ENCODE assay signal across 9 mouse cellular contexts in the genomic region with DNA sequence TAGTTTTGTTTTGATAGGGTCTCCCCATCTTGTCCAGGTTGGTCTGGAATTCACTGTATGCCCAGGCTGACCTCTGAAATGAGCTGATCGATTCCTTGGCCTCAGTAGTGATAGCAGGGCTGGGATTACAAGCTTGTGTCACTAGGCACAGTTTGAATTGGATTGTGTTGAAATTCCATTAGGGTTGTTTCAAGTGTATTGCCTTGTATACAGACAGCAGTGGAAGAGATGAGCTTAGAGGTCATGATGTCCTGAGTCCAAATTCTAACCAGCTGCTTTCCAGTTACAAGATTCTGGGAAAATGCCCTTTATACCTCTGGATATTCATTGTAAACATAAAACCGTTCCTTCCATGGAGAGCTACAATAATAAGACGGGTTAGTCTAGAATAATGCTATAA. TPM values are rescaled to one million over a fixed set of nuclear protein-coding genes. Genes with fewer than 3 reads are reported as not detected.
DNase-seq lines count a peak whose midpoint lies in the region; ATAC-seq and TF ChIP-seq lines count a peak whose summit lies in the region.
"Had no signal": no experiment of that assay in that cellular context is flagged by ENCODE, and none has a peak within 500 bp of the region (broad histone marks: within the 10 kb centered on the region; RNA-seq: fewer than 3 reads in every experiment).

No protein-coding gene starts in this region.

- H3K4me3 ChIP-seq in kidney, embryonic 15.5 days (replicated peaks) = peak overlapping the region; percentile 67
- peak overlapping the region; percentile 76 for H3K4me3 ChIP-seq in embryonic facial prominence, embryonic 11.5 days (ENCODE audit: low read depth, low read length)
- H3K4me3 ChIP-seq in hindbrain, postnatal 0 days (ENCODE audit: low read length) = peak overlapping the region; percentile 66
- H3K4me3 ChIP-seq in midbrain, embryonic 15.5 days = peak overlapping the region; percentile 78
- H3K4me3 ChIP-seq in thymus, adult 2 months (ENCODE audit: control insufficient read depth, insufficient read depth, low read length) = no peak overlapping the region

- peaks cover 7% of the 10 kb centered on the region for H3K36me3 ChIP-seq in kidney, embryonic 15.5 days
- H3K36me3 ChIP-seq in embryonic facial prominence, embryonic 11.5 days (replicated peaks; ENCODE audit: control insufficient read depth, insufficient read depth, low read depth, low read length) = no peaks in the 10 kb centered on the region
- H3K36me3 ChIP-seq in hindbrain, postnatal 0 days (ENCODE audit: insufficient read depth, low read length) = peaks cover 1% of the 10 kb centered on the region; the same call in 1 of the 2 replicates
- H3K36me3 ChIP-seq in midbrain, embryonic 15.5 days (replicated peaks) = peaks cover 1% of the 10 kb centered on the region; the same call in 1 of the 2 replicates
- H3K36me3 ChIP-seq in thymus, adult 2 months (ENCODE audit: control insufficient read depth, insufficient read depth, low read length) = no peaks in the 10 kb centered on the region

- H3K9ac ChIP-seq in kidney, embryonic 15.5 days = peak overlapping the region; percentile 67
- H3K9ac ChIP-seq in embryonic facial prominence, embryonic 11.5 days (replicated peaks; ENCODE audit: low read length) = peak overlapping the region; percentile 86
- H3K9ac ChIP-seq in hindbrain, postnatal 0 days (replicated peaks; ENCODE audit: low read length) = peak overlapping the region; percentile 61
- peak overlapping the region; percentile 90 for H3K9ac ChIP-seq in midbrain, embryonic 15.5 days

- H3K4me1 ChIP-seq in kidney, embryonic 15.5 days = peaks cover 34% of the 10 kb centered on the region
- no peaks in the 10 kb centered on the region; the same call in none of the 2 replicates for H3K4me1 ChIP-seq in embryonic facial prominence, embryonic 11.5 days (ENCODE audit: control insufficient read depth, insufficient read depth, low read length)
- H3K4me1 ChIP-seq in hindbrain, postnatal 0 days (ENCODE audit: insufficient read depth, low read length) = 0 out of 2 replicates have a peak, but pooled peaks cover 8% of the 10 kb centered on the region
- H3K4me1 ChIP-seq in midbrain, embryonic 15.5 days = peaks cover 24% of the 10 kb centered on the region
- peaks cover 14% of the 10 kb centered on the region for H3K4me1 ChIP-seq in thymus, adult 2 months (replicated peaks; ENCODE audit: control insufficient read depth, insufficient read depth, low read length)

- no peak for ATAC-seq in kidney, embryonic 15.5 days (replicated peaks; ENCODE audit: low FRiP score)
- no peak for ATAC-seq in embryonic facial prominence, embryonic 11.5 days (replicated peaks; ENCODE audit: insufficient number of reproducible peaks, low FRiP score, low TSS enrichment, low read depth)
- no peak for ATAC-seq in hindbrain, postnatal 0 days
- ATAC-seq in midbrain, embryonic 15.5 days (replicated peaks) = no peak

- WGBS in kidney, embryonic 15.5 days = 24% methylated on average over 3 of the region's 3 CpGs
- WGBS in embryonic facial prominence, embryonic 11.5 days = 28% methylated on average over 3 of the region's 3 CpGs
- WGBS in hindbrain, postnatal 0 days = 17% methylated on average over 3 of the region's 3 CpGs
- 25% methylated on average over 3 of the region's 3 CpGs for WGBS in midbrain, embryonic 15.5 days
- WGBS in thymus, adult 2 months = 33% methylated on average over 3 of the region's 3 CpGs

- DNase-seq in kidney, adult 18-20 months = no peak
- no peak for DNase-seq in embryonic facial prominence, embryonic 11.5 days (ENCODE audit: low spot score)
- DNase-seq in hindbrain, postnatal 0 days (ENCODE audit: low spot score) = no peak
- DNase-seq in layer of hippocampus, postnatal 36 days = no peak
- DNase-seq in spleen, adult 18-20 months = no peak
- DNase-seq in thymus, adult 2 months = no peak

- no peaks in the 10 kb centered on the region for H3K9me3 ChIP-seq in kidney, embryonic 15.5 days (replicated peaks)
- no peaks in the 10 kb centered on the region for H3K9me3 ChIP-seq in embryonic facial prominence, embryonic 11.5 days (replicated peaks; ENCODE audit: control insufficient read depth, low read length)
- H3K9me3 ChIP-seq in hindbrain, postnatal 0 days (ENCODE audit: low read length) = no peaks in the 10 kb centered on the region
- H3K9me3 ChIP-seq in midbrain, embryonic 15.5 days = no peaks in the 10 kb centered on the region

- H3K27me3 ChIP-seq in kidney, embryonic 15.5 days = no peaks in the 10 kb centered on the region
- no peaks in the 10 kb centered on the region for H3K27me3 ChIP-seq in embryonic facial prominence, embryonic 11.5 days (ENCODE audit: control insufficient read depth, insufficient read depth, low read length)
- H3K27me3 ChIP-seq in hindbrain, postnatal 0 days (ENCODE audit: insufficient read depth, low read length) = no peaks in the 10 kb centered on the region
- no peaks in the 10 kb centered on the region for H3K27me3 ChIP-seq in midbrain, embryonic 15.5 days (replicated peaks)
- H3K27me3 ChIP-seq in thymus, adult 2 months (ENCODE audit: control insufficient read depth, insufficient read depth, low read length) = no peaks in the 10 kb centered on the region

- peak overlapping the region; percentile 72 for H3K4me2 ChIP-seq in kidney, embryonic 15.5 days
- H3K4me2 ChIP-seq in embryonic facial prominence, embryonic 11.5 days (ENCODE audit: low read depth, low read length) = peak overlapping the region; percentile 58
- H3K4me2 ChIP-seq in hindbrain, postnatal 0 days (ENCODE audit: low read depth, low read length) = peak overlapping the region; percentile 65
- peak overlapping the region; percentile 85 for H3K4me2 ChIP-seq in midbrain, embryonic 15.5 days

- TF ChIP-seq CTCF in hindbrain, postnatal 0 days (IDR thresholded peaks at IDR 0.05; ENCODE audit: low read depth) = no peak
- no peak for TF ChIP-seq CTCF in thymus, adult 2 months (IDR thresholded peaks at IDR 0.05; ENCODE audit: borderline replicate concordance, control insufficient read depth, extremely low read depth, insufficient read depth, low read length, poor library complexity)

- TF ChIP-seq POLR2A in thymus, adult 2 months (IDR thresholded peaks at IDR 0.05; ENCODE audit: control insufficient read depth, extremely low read depth, insufficient read depth, low read length, poor library complexity) = no peak

- peak overlapping the region; percentile 86 for H3K27ac ChIP-seq in kidney, embryonic 15.5 days
- peak overlapping the region; percentile 70; the same call in 1 of the 2 replicates for H3K27ac ChIP-seq in embryonic facial prominence, embryonic 11.5 days (replicated peaks; ENCODE audit: low read depth, low read length)
- peak overlapping the region; percentile 78 for H3K27ac ChIP-seq in hindbrain, postnatal 0 days
- H3K27ac ChIP-seq in midbrain, embryonic 15.5 days = peak overlapping the region; percentile 89
- H3K27ac ChIP-seq in thymus, adult 2 months (ENCODE audit: control insufficient read depth, insufficient read depth, low read length) = no peak overlapping the region

RNA-seq across cellular contexts. Expression of a gene that starts 0.9 kb away (rescaled TPM):
- 75.5 and 80.4 TPM in 2 replicates for polyA plus RNA-seq in kidney, embryonic 15.5 days (2015; fragmentation: Nextera tagmentation; extraction: Ambion mirVana)
- 97.6 and 100.0 TPM in 2 replicates for polyA plus RNA-seq in embryonic facial prominence, embryonic 11.5 days (2014; fragmentation: Nextera tagmentation; extraction: Ambion mirVana)
- total RNA-seq in hindbrain, postnatal 0 days (2014; rRNA removed) = 62.3 and 68.0 TPM in 2 replicates
- 29.6 and 31.1 TPM in 2 replicates for polyA plus RNA-seq in hindbrain, postnatal 0 days (2015; fragmentation: Nextera tagmentation; extraction: Ambion mirVana)
- polyA plus RNA-seq in midbrain, embryonic 15.5 days (2015; fragmentation: Nextera tagmentation; extraction: Ambion mirVana) = 34.5 and 38.8 TPM in 2 replicates
- total RNA-seq in layer of hippocampus, postnatal 36 days (2021) = 10 to 100 TPM; 15.3 to 15.5 TPM
- 90.7 and 99.4 TPM in 2 replicates for polyA plus RNA-seq in thymus, adult 2 months (2012; rRNA removed)

RNA-seq across cellular contexts. Expression of a gene that starts 55.3 kb away (rescaled TPM):
- polyA plus RNA-seq in kidney, embryonic 15.5 days (2015; fragmentation: Nextera tagmentation; extraction: Ambion mirVana) = 1.5 and 2.0 TPM in 2 replicates
- 3.5 and 3.7 TPM in 2 replicates for polyA plus RNA-seq in embryonic facial prominence, embryonic 11.5 days (2014; fragmentation: Nextera tagmentation; extraction: Ambion mirVana)
- total RNA-seq in hindbrain, postnatal 0 days (2014; rRNA removed) = 0.58 TPM in 1 of 2 replicates, not detected in the other
- polyA plus RNA-seq in hindbrain, postnatal 0 days (2015; fragmentation: Nextera tagmentation; extraction: Ambion mirVana) = 0.08 and 0.14 TPM in 2 replicates
- 0.08 TPM in 2 replicates for polyA plus RNA-seq in midbrain, embryonic 15.5 days (2015; fragmentation: Nextera tagmentation; extraction: Ambion mirVana)
- under 1 TPM; 0.27 to 0.30 TPM for total RNA-seq in layer of hippocampus, postnatal 36 days (2021)
- polyA plus RNA-seq in thymus, adult 2 months (2012; rRNA removed) = 0.06 and 0.16 TPM in 2 replicates
- total RNA-seq: common myeloid progenitor, adult 5-6 weeks had no signal

RNA-seq across cellular contexts. Expression of a gene that starts 60.0 kb away (rescaled TPM):
- 60.9 and 63.1 TPM in 2 replicates for polyA plus RNA-seq in kidney, embryonic 15.5 days (2015; fragmentation: Nextera tagmentation; extraction: Ambion mirVana)
- 51.1 and 55.7 TPM in 2 replicates for polyA plus RNA-seq in embryonic facial prominence, embryonic 11.5 days (2014; fragmentation: Nextera tagmentation; extraction: Ambion mirVana)
- total RNA-seq in hindbrain, postnatal 0 days (2014; rRNA removed) = 31.4 and 32.5 TPM in 2 replicates
- polyA plus RNA-seq in hindbrain, postnatal 0 days (2015; fragmentation: Nextera tagmentation; extraction: Ambion mirVana) = 22.2 and 22.5 TPM in 2 replicates
- 43.2 and 47.9 TPM in 2 replicates for polyA plus RNA-seq in midbrain, embryonic 15.5 days (2015; fragmentation: Nextera tagmentation; extraction: Ambion mirVana)
- total RNA-seq in layer of hippocampus, postnatal 36 days (2021) = 10 to 100 TPM; 60.6 to 61.8 TPM
- 15.4 and 16.9 TPM in 2 replicates for polyA plus RNA-seq in thymus, adult 2 months (2012; rRNA removed)
